Mouse (Mus musculus) ovary, adult 2 months (tissue): Measurements from ENCODE around the gene Gm5891. TPM values are rescaled to one million over a fixed set of nuclear protein-coding genes. Genes with fewer than 3 reads are reported as not detected.

Experiments
- polyA plus RNA-seq: library from polyadenylated mRNA; depleted of rRNA; stranded (reverse); fragments of >200 nt; gene quantifications from 2 replicates; pipeline ENCODE4 v1.2.3, GENCODE M21; 2012; rRNA removed

Gene Gm5891
- polyA plus RNA-seq, result not detected in 2 replicates

GRCm38 (mm10) chr7:21921191-21921590 is at the start of gene Gm5891:
Gene Gm5891 (minus strand): TSS chr7:21921291.

Other genes with a start within 250 kb of the Gm5891 start
- gene Gm4175, start 159.8 kb downstream of the Gm5891 start, polyA plus RNA-seq, result not detected in 2 replicates
- not detected in 2 replicates for gene Gm4177, start 124.6 kb downstream of the Gm5891 start, polyA plus RNA-seq
- gene Vmn1r135, start 88.9 kb downstream of the Gm5891 start, polyA plus RNA-seq, result not detected in 2 replicates
- not detected in 2 replicates for gene Gm5725, start 77.0 kb downstream of the Gm5891 start, polyA plus RNA-seq
- gene Vmn1r137, start 73.3 kb upstream of the Gm5891 start, polyA plus RNA-seq, result not detected in 2 replicates
- gene Vmn1r138, start 107.6 kb upstream of the Gm5891 start, polyA plus RNA-seq, result not detected in 2 replicates
- gene Gm6176, start 135.0 kb upstream of the Gm5891 start, polyA plus RNA-seq, result not detected in 2 replicates
- gene Vmn1r139, start 147.8 kb upstream of the Gm5891 start, polyA plus RNA-seq, result 0.41 and 0.54 TPM in 2 replicates
- gene Gm16451, start 197.0 kb upstream of the Gm5891 start, polyA plus RNA-seq, result not detected in 2 replicates
- gene Gm10666, start 213.4 kb upstream of the Gm5891 start, polyA plus RNA-seq, result not detected in 2 replicates
- gene Vmn1r142, start 242.7 kb upstream of the Gm5891 start, polyA plus RNA-seq, result not detected in 2 replicates